Mouse (Mus musculus): ENCODE results near the gene Trpm3.

The Trpm3 gene

DNA sequence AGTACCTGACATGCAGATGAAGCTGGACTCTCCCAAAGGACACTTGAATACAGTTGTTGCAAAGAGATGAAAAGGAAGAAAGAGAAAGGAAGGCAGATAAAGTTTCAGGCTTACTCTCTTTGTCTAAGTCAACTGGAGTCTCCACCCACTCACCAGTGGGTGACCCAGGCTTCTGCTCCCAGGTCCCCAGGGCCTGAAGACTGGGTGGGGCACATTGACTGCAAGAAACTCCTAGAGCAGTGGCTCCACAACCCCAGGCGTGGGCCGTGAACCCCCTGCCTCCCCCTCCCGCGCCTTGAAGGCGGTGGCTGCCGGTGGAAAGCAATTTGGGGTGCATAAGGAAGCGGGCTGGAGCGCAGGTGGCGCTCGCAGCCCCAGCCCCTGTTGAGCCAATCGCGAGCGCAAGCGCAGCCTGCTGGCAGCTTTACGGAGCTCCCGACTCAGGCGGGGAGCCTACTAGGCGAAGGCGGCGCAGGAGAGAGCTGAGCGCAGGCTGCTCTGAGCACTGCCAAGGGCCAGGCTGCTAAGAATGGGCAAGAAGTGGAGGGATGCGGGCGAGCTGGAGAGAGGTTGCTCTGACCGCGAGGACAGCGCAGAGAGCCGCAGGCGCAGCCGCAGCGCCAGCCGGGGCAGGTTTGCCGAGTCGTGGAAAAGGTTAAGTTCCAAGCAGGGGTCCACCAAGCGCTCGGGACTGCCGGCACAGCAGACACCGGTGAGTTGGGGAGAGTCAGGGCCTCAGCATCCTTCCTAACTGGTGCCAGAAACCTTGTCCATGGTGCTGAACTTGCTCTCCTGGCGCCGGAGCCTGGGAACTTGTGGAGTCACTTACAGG lies at the start of gene Trpm3:
Trpm3 (plus strand) TSS at position 457 of the 832 bp plus-strand sequence.
- DNase-seq, result no peak

DNA sequence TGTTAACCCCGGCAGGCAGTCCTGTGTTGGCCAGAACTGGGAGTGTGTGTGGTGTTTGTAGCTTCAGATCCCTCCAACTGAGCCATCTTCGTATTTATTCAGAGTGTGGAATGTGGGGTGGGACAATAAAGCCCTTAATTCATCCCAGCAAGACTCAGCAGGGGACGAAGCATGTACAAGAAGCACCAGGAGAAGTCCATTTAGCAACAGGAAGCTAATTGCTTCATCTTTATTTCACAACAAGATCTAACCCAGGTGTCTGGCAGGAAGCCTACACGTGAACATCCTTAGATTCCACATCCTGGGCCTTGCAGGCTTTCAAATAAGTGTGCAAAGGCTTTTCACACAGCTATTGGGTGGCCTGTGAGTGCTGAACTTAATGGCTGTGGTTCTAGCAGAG lies 38.3 kb upstream of the Trpm3 start:
- no peak for DNase-seq

DNA sequence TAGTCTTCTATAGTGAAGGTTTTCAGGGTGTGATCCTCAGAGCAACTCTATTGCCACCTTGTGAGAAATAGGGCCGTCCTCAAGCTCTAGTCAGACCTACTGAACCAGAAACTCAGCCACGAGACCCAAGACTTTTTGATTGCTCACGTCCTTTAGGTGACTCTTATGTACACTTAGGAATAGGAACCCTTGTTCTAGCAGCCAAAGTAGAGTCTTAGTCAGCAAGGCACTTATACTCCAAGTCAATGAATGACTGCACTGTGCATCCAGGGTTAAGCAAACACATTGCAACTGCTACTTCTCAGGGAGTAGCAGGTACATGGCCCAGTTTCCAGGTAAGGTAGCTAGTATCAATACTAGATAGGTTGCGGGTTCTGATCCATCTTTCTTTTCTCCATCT lies 35.0 kb upstream of the Trpm3 start:
- DNase-seq, result no peak

DNA sequence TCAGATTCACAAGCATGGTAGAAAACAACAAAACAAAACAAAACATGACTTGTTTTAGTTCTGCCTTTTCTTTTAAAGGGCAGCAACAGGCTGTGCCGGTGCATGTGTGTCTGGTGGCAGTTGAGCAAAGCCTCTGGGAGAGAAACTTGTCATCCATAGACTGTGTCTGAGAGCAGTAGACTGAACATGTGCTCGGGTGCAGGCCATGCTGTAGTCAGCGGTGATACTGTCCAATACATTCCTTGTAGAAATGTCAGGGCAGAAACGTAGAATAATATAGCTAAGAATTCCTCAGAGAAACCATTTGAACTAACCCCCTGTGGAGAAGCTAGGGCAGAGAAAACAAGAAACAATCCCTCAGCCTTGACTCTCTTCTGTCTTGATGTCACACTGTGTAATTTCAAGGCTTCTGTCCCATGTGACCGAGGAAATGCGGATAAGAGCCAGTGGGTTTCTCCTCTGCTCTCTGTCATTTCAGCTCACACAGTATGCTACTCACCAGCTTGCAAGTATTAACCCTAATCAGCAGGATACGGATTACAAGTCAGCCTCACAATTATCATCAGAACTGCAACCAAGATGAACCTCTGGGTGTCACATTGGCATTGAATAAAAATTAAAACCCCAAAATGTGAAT lies 33.9 kb upstream of the Trpm3 start:
- DNase-seq, result no peak

DNA sequence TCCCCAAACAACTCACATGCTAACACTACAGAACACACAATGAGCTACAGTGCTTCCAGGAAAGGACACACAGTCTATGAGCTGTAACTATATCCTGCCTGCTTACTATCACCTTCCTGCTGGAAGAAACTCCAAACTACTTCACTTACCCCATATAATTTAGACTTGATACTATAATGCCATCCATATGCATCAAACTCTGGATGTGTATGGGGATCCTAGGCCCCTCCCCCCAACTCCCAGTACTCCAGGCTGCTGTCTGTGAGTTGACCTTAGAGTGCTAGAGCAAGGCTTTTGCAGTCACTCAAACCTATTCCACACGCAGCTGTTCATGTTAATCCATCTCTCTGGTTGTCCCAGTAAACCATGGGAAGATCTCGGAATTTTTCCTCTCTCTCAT lies 33.2 kb upstream of the Trpm3 start:
- DNase-seq, result no peak

DNA sequence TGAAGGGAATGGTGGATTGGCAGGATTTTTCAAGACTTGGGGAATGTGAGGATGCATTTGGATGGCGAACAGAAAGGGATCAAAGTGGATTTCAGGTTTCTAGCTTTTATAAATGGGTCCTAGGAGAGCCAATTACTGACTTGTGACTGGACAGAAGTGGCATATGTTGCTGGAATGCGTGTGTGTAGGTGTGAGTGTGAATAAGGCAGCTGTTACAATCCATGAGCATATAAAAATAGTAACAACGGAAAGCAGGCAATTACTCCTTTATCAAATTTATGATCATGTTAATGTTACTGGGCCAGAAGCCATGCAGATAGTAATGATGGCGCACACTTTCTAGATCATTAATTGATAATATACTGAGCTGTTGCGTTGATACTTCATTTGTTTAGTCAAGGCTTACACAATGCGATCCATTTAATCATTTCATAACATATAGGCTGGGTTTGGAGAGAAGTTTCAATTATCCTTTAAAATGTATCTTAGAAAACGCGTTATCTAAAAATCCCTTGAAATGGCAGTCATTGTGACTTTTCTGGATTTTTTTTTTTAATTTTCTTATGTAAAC lies 29.9 kb upstream of the Trpm3 start:
- DNase-seq, result no peak

DNA sequence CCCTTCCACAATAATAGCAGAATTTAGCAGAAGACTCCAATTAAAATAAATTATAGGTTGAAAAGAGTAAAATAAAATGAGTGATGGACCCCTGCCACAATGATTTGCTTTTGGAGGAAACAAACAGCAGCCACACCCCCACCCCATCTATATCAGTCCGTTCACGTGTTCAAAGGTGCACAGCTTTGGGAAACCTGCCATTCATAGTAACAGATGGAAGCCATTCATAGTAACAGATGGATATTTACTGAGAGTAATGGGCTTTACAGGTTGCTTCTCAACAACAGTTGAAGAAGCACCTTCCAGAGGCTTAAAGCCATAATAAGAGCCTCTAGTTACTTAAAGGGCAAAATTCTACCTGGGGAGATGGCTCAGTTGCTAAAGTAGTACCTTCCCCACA lies 17.9 kb upstream of the Trpm3 start:
- no peak for DNase-seq

DNA sequence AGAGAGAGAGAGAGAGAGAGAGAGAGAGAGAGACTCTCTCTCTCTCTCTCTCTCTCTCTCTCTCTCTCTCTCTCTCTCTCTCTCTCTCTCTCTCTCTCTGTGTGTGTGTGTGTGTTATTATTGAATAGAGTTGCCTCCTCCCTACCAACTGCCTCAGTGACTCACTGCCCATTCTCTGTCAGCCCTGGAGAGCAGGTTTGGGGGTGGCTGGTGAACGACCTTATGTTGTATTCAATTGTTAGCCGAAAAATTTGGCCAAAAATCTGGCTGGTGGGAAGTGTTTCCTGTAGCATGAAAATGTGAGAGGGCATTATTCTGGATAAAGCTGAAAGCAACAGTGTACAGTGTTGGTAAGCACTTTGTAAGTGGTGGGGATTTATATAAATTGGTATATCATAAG lies 17.2 kb upstream of the Trpm3 start:
- no peak for DNase-seq

DNA sequence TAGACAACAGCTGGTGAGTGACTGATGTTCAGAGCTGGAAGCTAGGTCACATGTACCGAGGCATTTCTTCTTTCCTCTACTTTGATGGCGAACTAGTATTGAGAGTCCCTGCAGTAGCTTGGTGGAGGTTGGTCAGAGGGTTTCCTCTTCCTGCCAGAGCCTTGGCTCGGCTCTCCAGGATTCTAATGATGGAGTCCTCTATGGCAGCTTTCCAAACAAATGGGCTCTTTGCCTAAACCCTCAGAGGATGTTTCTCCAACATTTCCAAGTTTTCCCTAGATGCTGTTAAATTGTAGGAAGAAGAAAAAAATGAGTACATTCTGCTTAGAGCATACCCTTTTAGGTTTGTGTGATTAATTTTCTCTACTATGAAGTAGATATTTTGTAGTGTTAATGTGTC lies 6.2 kb upstream of the Trpm3 start:
- DNase-seq, result no peak

DNA sequence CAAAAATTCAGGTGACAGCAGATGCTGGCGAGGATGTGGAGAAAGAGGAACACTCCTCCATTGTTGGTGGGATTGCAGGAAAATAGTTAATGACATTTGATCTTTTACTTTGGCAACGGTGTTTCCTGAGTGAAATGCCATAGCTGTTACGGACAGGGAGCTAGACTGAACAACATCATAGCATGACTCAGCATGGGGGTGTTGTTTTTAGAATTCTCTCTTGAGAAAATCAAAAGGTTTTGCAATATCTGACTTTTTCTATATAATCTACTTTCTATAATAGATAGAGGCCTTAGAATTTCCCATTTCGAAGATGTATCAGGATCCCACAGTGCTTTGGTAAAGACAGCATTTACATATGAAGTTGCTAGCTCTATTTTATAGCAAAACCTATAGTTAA lies 39.7 kb downstream of the Trpm3 start:
- no peak for DNase-seq

DNA sequence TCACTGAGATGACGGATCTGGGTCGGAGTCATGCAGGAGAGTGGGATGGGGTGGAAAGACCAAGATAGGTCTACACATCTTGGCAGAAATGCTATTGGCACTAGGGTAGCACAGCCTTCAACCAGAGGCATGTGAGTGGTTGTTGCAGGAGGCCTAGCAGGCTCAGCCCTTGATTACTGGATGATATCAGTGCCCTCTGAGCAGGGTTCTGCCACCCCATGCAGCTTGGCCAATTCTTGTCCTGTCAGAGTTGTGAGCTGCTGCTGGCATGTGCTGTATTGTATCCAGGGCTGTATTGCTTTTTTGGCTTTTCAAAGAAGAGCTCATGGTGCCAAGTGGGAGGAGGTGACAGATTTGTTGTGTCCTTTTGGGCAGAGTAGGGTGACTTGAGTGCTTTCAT lies 40.2 kb downstream of the Trpm3 start:
- DNase-seq, result no peak

DNA sequence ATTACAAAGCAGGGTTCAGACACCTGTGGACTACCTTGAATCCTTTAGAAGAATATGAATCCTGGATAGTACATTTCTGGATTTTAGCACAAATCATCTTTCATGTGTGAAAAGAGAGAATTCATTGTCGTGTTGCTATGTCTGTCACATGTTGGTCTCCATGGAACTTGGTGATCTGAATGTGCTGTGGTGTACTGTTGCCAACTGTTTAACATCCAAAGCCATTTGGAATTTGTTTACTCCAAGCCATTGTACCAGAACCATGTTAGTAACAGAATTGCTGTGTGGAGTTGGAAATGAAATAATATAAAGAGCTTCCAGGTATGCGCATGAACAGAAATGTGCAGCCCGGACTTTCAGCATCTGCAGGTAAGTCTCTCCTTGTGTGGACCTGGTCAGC lies 41.3 kb downstream of the Trpm3 start:
- DNase-seq, result no peak

DNA sequence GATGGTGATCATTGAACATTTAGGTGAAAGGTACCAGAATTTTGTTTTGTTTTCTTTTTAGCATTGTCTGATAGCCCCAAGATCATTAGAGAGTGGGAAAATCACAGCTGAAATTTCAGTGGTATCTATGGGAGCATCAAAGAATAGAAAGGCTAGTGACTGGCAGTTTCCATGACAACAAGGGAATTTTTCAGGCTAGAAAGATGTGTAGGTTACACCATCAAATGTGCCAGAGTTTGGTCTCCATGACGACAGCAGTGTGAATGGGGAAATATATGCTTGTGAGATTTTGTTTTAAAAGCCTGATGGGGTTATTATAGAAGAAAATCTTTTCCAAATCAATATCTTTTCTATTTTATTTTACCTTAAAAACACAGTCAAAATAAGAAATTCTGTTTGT lies 50.9 kb downstream of the Trpm3 start:
- DNase-seq, result no peak

DNA sequence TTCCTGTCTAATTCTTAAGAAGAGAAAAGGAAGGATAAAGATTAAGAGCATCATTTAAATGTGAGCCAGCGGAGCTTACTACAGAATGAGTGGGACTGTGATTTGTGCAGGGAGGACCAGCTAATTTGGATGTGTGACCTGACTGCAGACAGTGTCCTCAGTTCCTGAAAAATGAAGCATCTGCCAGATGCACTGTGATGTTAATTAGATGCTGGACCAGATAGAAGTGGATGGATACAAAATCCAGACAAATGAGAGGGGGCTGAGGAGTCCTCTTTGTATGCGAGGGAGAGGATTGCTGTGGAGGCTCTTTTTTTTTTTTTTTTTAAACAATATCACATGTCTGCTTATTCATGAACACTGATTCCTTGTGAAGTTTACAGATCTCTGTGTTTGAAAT lies 83.7 kb downstream of the Trpm3 start:
- no peak for DNase-seq

DNA sequence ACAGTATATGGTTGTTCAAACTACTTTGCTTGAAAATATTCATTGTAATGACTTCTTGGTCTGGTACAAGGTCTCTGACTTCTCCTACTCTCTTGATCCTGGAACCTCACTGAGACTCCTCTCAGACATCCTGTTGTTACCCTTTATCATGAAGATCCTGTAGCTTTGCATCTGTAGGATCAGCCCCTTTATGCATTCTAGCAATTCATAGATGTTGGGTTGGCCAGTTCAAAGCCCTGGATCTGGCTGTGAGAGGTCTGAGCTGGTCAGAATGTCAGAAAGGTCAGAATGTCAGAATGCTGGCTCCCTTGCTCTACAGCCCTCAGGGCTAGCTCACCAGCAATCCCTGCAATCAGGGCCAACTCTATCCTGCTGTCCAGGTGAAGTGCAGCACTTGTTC lies 95.3 kb downstream of the Trpm3 start:
- DNase-seq, result no peak

DNA sequence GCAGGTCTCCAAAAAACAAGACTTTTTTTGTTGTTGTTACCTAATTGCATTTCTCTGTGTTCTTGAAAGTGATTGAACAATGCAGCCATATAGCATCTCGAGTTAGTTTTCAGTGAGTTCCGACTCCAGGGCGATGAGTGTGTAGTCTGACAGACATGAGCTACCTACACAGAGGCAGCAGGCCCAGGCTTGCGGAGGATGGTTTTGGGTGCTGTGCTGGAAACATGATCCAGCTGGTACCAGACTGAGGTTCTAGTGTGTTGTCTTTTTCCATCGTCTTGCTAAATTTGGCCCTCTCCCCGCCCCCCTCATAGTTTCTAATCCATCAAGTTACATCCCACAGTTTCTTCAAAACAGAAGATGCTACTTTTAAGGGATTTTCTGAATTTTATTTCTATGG lies 110.2 kb downstream of the Trpm3 start:
- no peak for DNase-seq

DNA sequence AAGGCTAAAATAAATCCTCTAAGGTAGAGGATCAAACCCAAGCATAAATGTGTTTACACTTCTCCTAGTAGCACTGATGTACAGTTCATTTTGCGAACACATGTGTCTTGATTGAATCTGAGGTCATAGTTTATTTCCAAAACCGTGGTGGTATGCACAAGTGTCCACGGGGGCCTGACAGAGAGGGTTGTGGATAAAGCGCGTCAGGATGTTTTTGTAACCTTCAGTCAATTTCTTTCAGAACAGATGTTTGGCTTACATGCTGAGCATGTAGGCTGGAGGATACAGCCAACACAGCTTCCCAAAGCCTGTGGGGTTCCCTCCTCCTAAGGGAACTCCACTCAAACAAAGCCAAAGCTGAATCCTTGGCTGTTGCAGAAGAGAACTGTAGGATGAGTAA lies 134.1 kb downstream of the Trpm3 start:
- DNase-seq, result no peak

DNA sequence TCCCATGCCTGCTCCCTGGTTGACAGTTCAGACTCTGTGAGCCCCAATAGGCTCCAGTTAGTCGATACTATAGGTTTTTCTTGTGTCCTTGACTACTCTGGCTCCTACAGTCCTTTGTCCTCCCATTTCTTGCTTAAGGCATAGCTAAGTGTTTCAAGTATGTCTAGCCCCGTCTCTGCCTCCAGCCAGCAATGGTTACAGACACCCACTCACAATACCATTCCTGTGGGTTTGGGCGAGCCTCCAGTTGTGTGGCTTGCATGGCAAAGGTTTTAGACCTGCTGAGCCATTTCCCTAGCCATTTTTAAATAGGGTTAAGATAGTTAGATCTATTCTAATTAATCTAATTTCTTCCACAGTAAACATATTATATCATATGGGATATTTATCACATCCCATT lies 145.8 kb downstream of the Trpm3 start:
- no peak for DNase-seq

DNA sequence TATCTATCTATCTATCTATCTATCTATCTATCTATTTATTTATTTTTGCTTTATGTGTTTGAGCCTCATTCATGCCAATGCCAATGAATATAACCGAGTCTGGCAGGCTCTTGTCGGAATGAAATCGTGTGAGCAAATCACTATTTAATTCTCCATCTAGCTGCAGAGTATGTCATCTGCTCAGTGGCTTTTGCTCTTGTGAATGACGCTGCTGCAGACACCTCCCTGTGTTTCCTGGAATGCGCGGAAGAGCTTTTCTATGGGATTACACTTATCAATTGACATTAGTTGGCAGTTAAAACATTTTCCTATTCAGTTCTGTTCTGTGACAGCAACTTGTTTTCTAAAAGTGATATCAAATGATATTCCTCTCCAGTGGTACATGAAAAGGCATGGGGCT lies 153.8 kb downstream of the Trpm3 start:
- DNase-seq, result no peak

DNA sequence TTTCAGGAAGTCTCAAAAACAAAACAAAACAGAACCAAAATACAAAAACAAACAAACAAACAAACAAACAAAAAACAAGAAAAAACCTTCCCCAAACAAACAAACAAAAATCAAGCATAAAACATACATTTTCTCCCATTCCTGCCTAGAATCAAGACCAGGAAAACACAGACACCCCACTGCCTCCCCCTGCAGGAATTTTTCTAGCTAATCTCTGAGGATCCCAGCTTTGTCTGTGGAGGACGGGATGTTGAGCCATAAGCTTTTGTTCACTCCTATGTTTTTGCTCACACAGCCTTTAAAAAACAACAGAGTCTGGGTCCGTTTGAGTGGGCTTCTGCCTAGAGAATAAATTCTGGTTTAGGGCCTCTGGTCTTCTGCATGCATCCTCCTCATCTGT lies 162.1 kb downstream of the Trpm3 start:
- DNase-seq, result no peak

DNA sequence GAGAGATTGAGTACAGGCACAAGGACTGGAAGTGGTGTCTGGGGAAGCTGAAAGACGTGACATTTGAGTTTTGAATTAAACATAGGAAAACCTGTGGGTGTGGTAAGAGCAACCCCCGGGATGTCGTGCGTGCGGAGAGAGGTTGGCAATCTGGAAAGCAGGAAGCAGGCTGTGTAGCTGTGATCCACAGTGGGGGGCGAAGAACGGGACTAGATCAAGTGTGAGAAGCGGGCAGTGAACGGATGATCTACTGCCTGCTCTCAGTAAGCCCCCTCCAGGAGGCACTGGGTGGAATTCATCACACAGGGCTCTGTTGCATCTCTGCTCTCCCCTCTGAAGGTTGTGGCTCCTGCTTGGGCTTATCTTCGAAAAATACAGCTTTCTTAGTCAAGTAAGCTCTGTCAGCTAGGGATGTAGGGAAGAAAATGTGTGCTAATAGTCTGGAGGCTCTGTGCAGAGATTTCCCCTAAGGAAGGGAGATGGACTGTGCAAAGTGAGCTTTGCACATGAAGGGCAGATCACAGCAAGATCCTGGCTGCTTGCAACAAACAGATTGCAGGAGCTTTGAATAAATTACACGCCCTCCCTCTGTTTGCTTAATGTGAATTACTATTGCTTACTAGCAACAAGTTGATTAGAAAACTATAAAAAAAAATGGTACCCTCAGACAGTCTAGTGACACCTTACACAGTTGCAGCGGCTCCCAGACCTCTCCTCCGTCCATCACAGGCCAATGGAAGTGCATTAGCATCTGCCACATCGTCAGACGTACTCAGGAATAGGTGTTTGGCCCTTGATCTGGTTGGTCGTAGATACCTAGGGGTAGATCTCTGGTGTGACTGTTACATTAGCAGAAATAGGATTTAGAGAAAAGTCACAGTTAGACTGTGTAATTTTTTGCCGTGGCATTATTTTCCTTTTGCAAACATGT lies 164.4 kb downstream of the Trpm3 start:
- DNase-seq, result no peak

DNA sequence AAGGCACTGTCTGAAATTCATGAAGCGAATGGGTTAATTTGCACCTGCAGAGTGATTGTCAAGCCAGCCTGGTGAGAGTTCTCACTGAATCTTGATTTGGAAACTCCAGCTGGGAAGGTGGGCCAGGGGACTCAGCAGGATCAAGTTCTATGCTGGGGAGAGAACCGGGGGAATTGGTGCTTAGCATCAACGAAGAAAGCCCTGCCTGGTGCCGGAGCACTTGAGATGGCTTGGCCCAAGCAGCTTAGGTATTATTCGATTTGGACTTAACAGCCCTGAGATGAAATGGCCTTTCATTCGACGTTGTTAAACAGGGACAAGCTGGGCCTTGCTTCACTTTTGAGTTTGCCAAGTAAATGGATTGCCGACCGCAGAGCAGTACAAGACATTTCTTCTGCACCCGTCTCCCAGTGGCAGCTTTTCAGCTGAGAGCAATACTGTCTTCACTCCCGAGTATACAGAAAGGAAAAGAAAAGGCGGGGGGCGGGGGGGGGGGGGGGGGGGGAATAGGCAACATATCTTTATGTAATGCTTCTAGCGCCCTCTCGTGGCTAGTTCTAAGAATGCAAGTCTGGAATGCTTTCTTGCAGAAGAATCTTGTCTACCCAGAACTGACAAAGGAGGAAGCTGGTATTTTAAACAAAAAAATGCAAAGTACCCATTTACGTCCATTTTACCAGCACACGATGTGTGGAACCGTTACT lies 165.3 kb downstream of the Trpm3 start:
- DNase-seq, result peak in 1 of 2 experiments; percentile 4

DNA sequence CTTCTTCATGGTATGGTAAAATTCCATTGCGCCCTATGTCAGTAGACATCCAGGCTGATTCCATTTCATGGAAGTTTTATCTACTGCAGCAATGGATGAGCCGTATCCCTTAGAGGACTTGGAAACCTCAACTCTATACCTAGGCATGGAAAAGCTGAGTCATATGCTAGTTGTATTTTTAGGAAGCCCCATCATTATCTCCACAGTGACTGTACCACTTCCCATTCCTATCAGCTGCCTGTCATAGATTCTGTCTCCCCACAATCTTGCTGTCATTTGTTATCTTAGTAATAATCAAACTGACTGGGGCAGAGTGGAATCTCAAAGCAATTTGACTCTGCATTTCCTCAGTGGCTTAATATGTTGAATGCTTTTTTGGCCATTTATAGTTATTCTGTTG lies 169.2 kb downstream of the Trpm3 start:
- DNase-seq, result no peak

Measured in thymus, adult 18-20 months (tissue).